Mouse (Mus musculus) forebrain, embryonic 11.5 days (tissue): ENCODE measurements around the gene Fgf22. TPM values are rescaled to one million over a fixed set of nuclear protein-coding genes. Genes with fewer than 3 reads are reported as not detected.

Experiments used
- ATAC-seq: fragments of 200-750 bp; cut with Nextera tagmentation; replicated peaks from 2 replicates; pipeline ENCODE4 v1.8.0; 2017; ENCODE audit warnings: moderate TSS enrichment; ENCODE audit not compliant: low FRiP score
- DNase-seq: peaks from one replicate; pipeline ENCODE4 v3.0.0-alpha.2; 2017; ENCODE audit warnings: low spot score
- H3K27ac ChIP-seq: fragments of 300-500 bp; sonication (generic); 2 replicates; pipeline ENCODE4 v1.5.1; 2014; ENCODE audit warnings: low read depth, low read length
- H3K27me3 ChIP-seq: fragments of 300-500 bp; sonication (generic); 2 replicates; pipeline ENCODE4 v1.6.1; 2014; ENCODE audit warnings: mild to moderate bottlenecking, low read length, mixed read lengths; ENCODE audit not compliant: control insufficient read depth, insufficient read depth
- H3K36me3 ChIP-seq: fragments of 300-500 bp; sonication (generic); 2 replicates; pipeline ENCODE4 v1.6.1; 2014; ENCODE audit warnings: mild to moderate bottlenecking, low read length, moderate library complexity, mixed read lengths; ENCODE audit not compliant: control insufficient read depth, insufficient read depth
- H3K4me1 ChIP-seq: fragments of 300-500 bp; sonication (generic); replicated peaks from 2 replicates; pipeline ENCODE4 v1.6.1; 2014; ENCODE audit warnings: low read length, mixed read lengths; ENCODE audit not compliant: control insufficient read depth, insufficient read depth
- H3K4me2 ChIP-seq: fragments of 300-500 bp; sonication (generic); 2 replicates; pipeline ENCODE4 v1.6.1; 2014; ENCODE audit warnings: low read depth, mild to moderate bottlenecking, low read length, moderate library complexity, mixed read lengths; ENCODE audit not compliant: severe bottlenecking
- H3K4me3 ChIP-seq: fragments of 300-500 bp; sonication (generic); 2 replicates; pipeline ENCODE4 v1.5.1; 2014; ENCODE audit warnings: low read depth, low read length
- H3K9ac ChIP-seq: fragments of 300-500 bp; sonication (generic); 2 replicates; pipeline ENCODE4 v1.6.1; 2014; ENCODE audit warnings: low read length
- H3K9me3 ChIP-seq: fragments of 300-500 bp; sonication (generic); 2 replicates; pipeline ENCODE4 v1.6.1; 2016; ENCODE audit warnings: low read length, mixed read lengths; ENCODE audit not compliant: control insufficient read depth
- WGBS: fragments of 180-500 bp; shearing (Covaris S2); extraction: QIAGEN DNeasy Blood & Tissue Kit; methylation state at CpG from one replicate; pipeline ENCODE4 v1.1.7; 2014; 5-methylcytosine and 5-hydroxymethylcytosine counted together
- polyA plus RNA-seq: library from polyadenylated mRNA; unstranded; fragments of >200 nt; fragmentation: Nextera tagmentation; extraction: Ambion mirVana; gene quantifications from 2 replicates; pipeline ENCODE4 v1.2.1, GENCODE M21; 2014

The Fgf22 gene
- polyA plus RNA-seq, 1 experiment from 2014 or later = 0.36 TPM

- Histone ChIP-seq H3K9ac (no peak overlapping the region), H3K27me3 (no peaks in the 10 kb centered on the region), H3K4me1 (peaks cover 26% of the 10 kb centered on the region), H3K36me3 (peaks cover 7% of the 10 kb centered on the region), H3K4me2 (no peak overlapping the region), H3K9me3 (no peaks in the 10 kb centered on the region), H3K4me3 (no peak overlapping the region), H3K27ac (no peak overlapping the region)
- DNase-seq (no peak), ATAC-seq (no peak)
- 87% methylated on average over 9 of the region's 9 CpGs for WGBS
Measured at GRCm38 (mm10) chr10:79806331-79806730, 51.5 kb downstream of the Fgf22 start.

- DNase-seq (no peak), ATAC-seq (no peak)
- no peak overlapping the region for H3K4me3 ChIP-seq
- H3K9me3 ChIP-seq = no peaks in the 10 kb centered on the region
- H3K27ac ChIP-seq = no peak overlapping the region
- H3K27me3 ChIP-seq = no peaks in the 10 kb centered on the region
- 76% methylated on average over 10 of the region's 10 CpGs for WGBS
- peaks cover 24% of the 10 kb centered on the region for H3K4me1 ChIP-seq
- H3K4me2 ChIP-seq = no peak overlapping the region
- no peak overlapping the region for H3K9ac ChIP-seq
- H3K36me3 ChIP-seq = peaks cover 7% of the 10 kb centered on the region
Measured at GRCm38 (mm10) chr10:79806972-79807371, 52.1 kb downstream of the Fgf22 start.

- Histone ChIP-seq H3K4me1 (peaks cover 15% of the 10 kb centered on the region), H3K36me3 (peaks cover 7% of the 10 kb centered on the region), H3K27ac (peak overlapping the region; percentile 39; the same call in 1 of the 2 replicates), H3K9ac (no peak overlapping the region), H3K4me3 (no peak overlapping the region), H3K4me2 (no peak overlapping the region), H3K27me3 (no peaks in the 10 kb centered on the region), H3K9me3 (no peaks in the 10 kb centered on the region)
- ATAC-seq (no peak), DNase-seq (peak; percentile 53)
- 77% methylated on average over 11 of the region's 11 CpGs for WGBS
Measured at GRCm38 (mm10) chr10:79807826-79808225, 53.0 kb downstream of the Fgf22 start.

Other genes with a start within 250 kb of the Fgf22 start
- 14.2 and 15.6 TPM in 2 replicates for gene Plpp2, start 221.3 kb upstream of the Fgf22 start, polyA plus RNA-seq
- gene Mier2, start 199.9 kb upstream of the Fgf22 start, polyA plus RNA-seq = 64.4 and 67.7 TPM in 2 replicates
- gene Theg, start 167.7 kb upstream of the Fgf22 start, polyA plus RNA-seq = not detected in 2 replicates
- gene C2cd4c, start 141.1 kb upstream of the Fgf22 start, polyA plus RNA-seq = 0.04 and 0.09 TPM in 2 replicates
- 9.4 and 9.9 TPM in 2 replicates for gene Shc2, start 117.2 kb upstream of the Fgf22 start, polyA plus RNA-seq
- not detected in 2 replicates for gene Odf3l2, start 109.3 kb upstream of the Fgf22 start, polyA plus RNA-seq
- 0.59 and 0.83 TPM in 2 replicates for gene Madcam1, start 90.5 kb upstream of the Fgf22 start, polyA plus RNA-seq
- 59.7 and 65.2 TPM in 2 replicates for gene Tpgs1, start 85.7 kb upstream of the Fgf22 start, polyA plus RNA-seq
- 180 and 185 TPM in 2 replicates for gene Cdc34, start 72.9 kb upstream of the Fgf22 start, polyA plus RNA-seq
- gene Gzmm, start 66.1 kb upstream of the Fgf22 start, polyA plus RNA-seq = 0.81 and 0.92 TPM in 2 replicates
- 551 and 582 TPM in 2 replicates for gene Bsg, start 50.6 kb upstream of the Fgf22 start, polyA plus RNA-seq
- gene Hcn2, start 38.4 kb upstream of the Fgf22 start, polyA plus RNA-seq = 0.15 and 0.40 TPM in 2 replicates
- gene Polrmt, start 8.5 kb upstream of the Fgf22 start, polyA plus RNA-seq = 41.1 and 44.8 TPM in 2 replicates
- gene Rnf126, start 11.9 kb downstream of the Fgf22 start, polyA plus RNA-seq = 118 TPM in 2 replicates
- 0.41 and 1.0 TPM in 2 replicates for gene Fstl3, start 22.2 kb downstream of the Fgf22 start, polyA plus RNA-seq
- gene Prss57, start 35.9 kb downstream of the Fgf22 start, polyA plus RNA-seq = not detected in 2 replicates
- 140 and 157 TPM in 2 replicates for gene Palm, start 38.5 kb downstream of the Fgf22 start, polyA plus RNA-seq
- 0.39 and 0.99 TPM in 2 replicates for gene Misp, start 65.9 kb downstream of the Fgf22 start, polyA plus RNA-seq
- gene Ptbp1, start 99.4 kb downstream of the Fgf22 start, polyA plus RNA-seq = 261 and 295 TPM in 2 replicates
- gene Prtn3, start 119.4 kb downstream of the Fgf22 start, polyA plus RNA-seq = 13.0 and 13.3 TPM in 2 replicates
- 131 and 146 TPM in 2 replicates for gene Plppr3, start 119.6 kb downstream of the Fgf22 start, polyA plus RNA-seq
- not detected in 2 replicates for gene Elane, start 131.2 kb downstream of the Fgf22 start, polyA plus RNA-seq
- gene Cfd, start 135.8 kb downstream of the Fgf22 start, polyA plus RNA-seq = not detected in 2 replicates
- gene Med16, start 153.8 kb downstream of the Fgf22 start, polyA plus RNA-seq = 60.4 and 60.6 TPM in 2 replicates
- 3.3 and 14.8 TPM in 2 replicates for gene Gm26602, start 155.8 kb downstream of the Fgf22 start, polyA plus RNA-seq
- 0.55 and 1.0 TPM in 2 replicates for gene Kiss1r, start 161.9 kb downstream of the Fgf22 start, polyA plus RNA-seq
- gene R3hdm4, start 166.1 kb downstream of the Fgf22 start, polyA plus RNA-seq = 135 and 145 TPM in 2 replicates
- gene Arid3a, start 172.0 kb downstream of the Fgf22 start, polyA plus RNA-seq = 5.4 and 6.6 TPM in 2 replicates
- 111 and 112 TPM in 2 replicates for gene Wdr18, start 205.1 kb downstream of the Fgf22 start, polyA plus RNA-seq
- 0.29 and 0.33 TPM in 2 replicates for gene Grin3b, start 215.6 kb downstream of the Fgf22 start, polyA plus RNA-seq
- 17.8 and 18.6 TPM in 2 replicates for gene Tmem259, start 229.3 kb downstream of the Fgf22 start, polyA plus RNA-seq
- 160 and 182 TPM in 2 replicates for gene Cnn2, start 233.5 kb downstream of the Fgf22 start, polyA plus RNA-seq
- 3.4 and 3.9 TPM in 2 replicates for gene Abca7, start 241.4 kb downstream of the Fgf22 start, polyA plus RNA-seq